Mouse (Mus musculus): ENCODE measurements around the gene Fam174b.

GRCm38 (mm10) chr7:73730430-73731022, 9.6 kb upstream of the Fam174b start:
- TF ChIP-seq CTCF (IDR thresholded peaks at IDR 0.05): no peak
- no peak for TF ChIP-seq EP300 (IDR thresholded peaks at IDR 0.05)

Data from lung, postnatal 0 days (tissue).